Mouse (Mus musculus): Measurements from ENCODE around the gene Lrrc47.

The Lrrc47 gene

GRCm38 (mm10) chr4:154011646-154012089 is at the start of gene Lrrc47:
Lrrc47 (plus strand) TSS chr4:154011731.
- ATAC-seq (ENCODE audit: insufficient number of reproducible peaks, low FRiP score, low TSS enrichment), result peak; percentile 91

- ATAC-seq (ENCODE audit: insufficient number of reproducible peaks, low FRiP score, low TSS enrichment), result no peak
These were observed 48.9 kb upstream of the Lrrc47 start for GRCm38 (mm10) chr4:153962631-153963030.

GRCm38 (mm10) chr4:153966651-153967050 is 44.9 kb upstream of the Lrrc47 start:
- ATAC-seq (ENCODE audit: insufficient number of reproducible peaks, low FRiP score, low TSS enrichment), result no peak

GRCm38 (mm10) chr4:153967556-153967955 is 44.0 kb upstream of the Lrrc47 start:
- no peak for ATAC-seq (ENCODE audit: insufficient number of reproducible peaks, low FRiP score, low TSS enrichment)

- no peak for ATAC-seq (ENCODE audit: insufficient number of reproducible peaks, low FRiP score, low TSS enrichment)
These were observed 43.5 kb upstream of the Lrrc47 start for GRCm38 (mm10) chr4:153968063-153968462.

- ATAC-seq (ENCODE audit: insufficient number of reproducible peaks, low FRiP score, low TSS enrichment), result peak; percentile 94
These were observed 36.9 kb upstream of the Lrrc47 start, which contains the start of the genes Dffb and Cep104 for GRCm38 (mm10) chr4:153974431-153975291. Dffb (minus strand) TSS chr4:153975126. Cep104 (plus strand) TSS chr4:153975194.

- ATAC-seq (ENCODE audit: insufficient number of reproducible peaks, low FRiP score, low TSS enrichment), result peak; percentile 65; the same call in 1 of the 2 replicates
These were observed 36.3 kb upstream of the Lrrc47 start for GRCm38 (mm10) chr4:153975292-153975662.

- ATAC-seq (ENCODE audit: insufficient number of reproducible peaks, low FRiP score, low TSS enrichment), result no peak
These were observed 35.8 kb upstream of the Lrrc47 start for GRCm38 (mm10) chr4:153975768-153976167.

- ATAC-seq (ENCODE audit: insufficient number of reproducible peaks, low FRiP score, low TSS enrichment), result no peak
These were observed 32.3 kb upstream of the Lrrc47 start for GRCm38 (mm10) chr4:153979243-153979642.

- no peak for ATAC-seq (ENCODE audit: insufficient number of reproducible peaks, low FRiP score, low TSS enrichment)
These were observed 31.1 kb upstream of the Lrrc47 start for GRCm38 (mm10) chr4:153980470-153980869.

GRCm38 (mm10) chr4:153992715-153993114 is 18.8 kb upstream of the Lrrc47 start:
- ATAC-seq (ENCODE audit: insufficient number of reproducible peaks, low FRiP score, low TSS enrichment), result no peak

GRCm38 (mm10) chr4:153993505-153993904 is 18.0 kb upstream of the Lrrc47 start:
- no peak for ATAC-seq (ENCODE audit: insufficient number of reproducible peaks, low FRiP score, low TSS enrichment)

- no peak for ATAC-seq (ENCODE audit: insufficient number of reproducible peaks, low FRiP score, low TSS enrichment)
These were observed 6.0 kb upstream of the Lrrc47 start for GRCm38 (mm10) chr4:154005488-154005887.

GRCm38 (mm10) chr4:154006264-154006663 is 5.3 kb upstream of the Lrrc47 start:
- no peak for ATAC-seq (ENCODE audit: insufficient number of reproducible peaks, low FRiP score, low TSS enrichment)

GRCm38 (mm10) chr4:154007759-154008158 is 3.8 kb upstream of the Lrrc47 start:
- no peak for ATAC-seq (ENCODE audit: insufficient number of reproducible peaks, low FRiP score, low TSS enrichment)

GRCm38 (mm10) chr4:154010907-154011645 is 455 bp upstream of the Lrrc47 start:
- 0 out of 2 replicates have a peak, but pooled peaks have one; percentile 19 for ATAC-seq (ENCODE audit: insufficient number of reproducible peaks, low FRiP score, low TSS enrichment)

GRCm38 (mm10) chr4:154012132-154012882 is 776 bp downstream of the Lrrc47 start:
- ATAC-seq (ENCODE audit: insufficient number of reproducible peaks, low FRiP score, low TSS enrichment), result no peak

GRCm38 (mm10) chr4:154015476-154015875 is 3.9 kb downstream of the Lrrc47 start:
- no peak for ATAC-seq (ENCODE audit: insufficient number of reproducible peaks, low FRiP score, low TSS enrichment)

GRCm38 (mm10) chr4:154019571-154019970 is 8.0 kb downstream of the Lrrc47 start:
- ATAC-seq (ENCODE audit: insufficient number of reproducible peaks, low FRiP score, low TSS enrichment), result no peak

GRCm38 (mm10) chr4:154021432-154021831 is 9.9 kb downstream of the Lrrc47 start:
- ATAC-seq (ENCODE audit: insufficient number of reproducible peaks, low FRiP score, low TSS enrichment), result no peak
